Comparison of ENCODE assay signal across 27 mouse cellular contexts in the genomic region with DNA sequence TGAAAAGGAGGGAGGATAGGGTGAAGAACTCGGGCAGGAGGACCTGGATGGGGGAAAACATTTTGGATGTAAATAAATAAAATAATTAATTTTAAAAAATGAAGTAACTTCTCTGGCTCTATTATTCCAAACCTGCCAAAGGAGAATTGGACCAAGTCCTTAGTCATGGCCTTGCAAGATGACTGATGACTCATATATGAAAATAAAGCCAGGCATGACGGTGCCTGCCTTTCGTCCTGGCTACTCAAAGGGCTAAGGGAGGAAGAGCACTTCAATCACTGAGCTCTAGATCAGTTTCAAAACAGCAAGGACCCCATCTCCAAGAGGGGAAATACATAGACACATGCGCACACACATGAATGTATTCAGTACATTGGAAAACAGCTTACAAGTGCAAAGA.
A peak's percentile ranks its signal among the peaks of the same experiment; 100 is the strongest.
DNase-seq lines count a peak whose midpoint lies in the region; ATAC-seq lines count a peak whose summit lies in the region.
"Had no signal": no experiment of that assay in that cellular context is flagged by ENCODE, and none has a peak within 500 bp of the region (broad histone marks: within the 10 kb centered on the region; RNA-seq: fewer than 3 reads in every experiment).

No protein-coding gene starts in this region.

- no peaks in the 10 kb centered on the region for H3K27me3 ChIP-seq in forebrain, embryonic 11.5 days (ENCODE audit: control insufficient read depth, insufficient read depth, low read length)
- H3K27me3 ChIP-seq: CH12.LX; heart, embryonic 15.5 days; limb, embryonic 13.5 days; lung, embryonic 15.5 days; neural tube, embryonic 12.5 days had no signal

- peaks cover 2% of the 10 kb centered on the region; the same call in 1 of the 2 replicates for H3K4me1 ChIP-seq in forebrain, embryonic 11.5 days (replicated peaks; ENCODE audit: control insufficient read depth, insufficient read depth, low read length)
- H3K4me1 ChIP-seq: heart, embryonic 15.5 days; lung, embryonic 15.5 days had no signal

- H3K4me3 ChIP-seq in forebrain, embryonic 11.5 days (ENCODE audit: low read depth, low read length): no peak overlapping the region
- H3K4me3 ChIP-seq: heart, embryonic 15.5 days; layer of hippocampus, adult 2 months; limb, embryonic 13.5 days; lung, embryonic 15.5 days; midbrain, embryonic 10.5 days; myocyte; neural tube, embryonic 12.5 days had no signal

- H3K4me2 ChIP-seq in forebrain, embryonic 11.5 days (ENCODE audit: low read depth, low read length, severe bottlenecking): no peak overlapping the region
- H3K4me2 ChIP-seq: heart, embryonic 15.5 days; limb, embryonic 13.5 days; liver, embryonic 11.5 days; lung, embryonic 15.5 days; neural tube, embryonic 12.5 days had no signal

- no peaks in the 10 kb centered on the region for H3K9me3 ChIP-seq in forebrain, embryonic 11.5 days (ENCODE audit: control insufficient read depth, low read length)
- H3K9me3 ChIP-seq: heart, embryonic 15.5 days; limb, embryonic 13.5 days; lung, embryonic 15.5 days; midbrain, embryonic 10.5 days; neural tube, embryonic 12.5 days had no signal

- no peak for ATAC-seq in forebrain, embryonic 11.5 days (replicated peaks; ENCODE audit: low FRiP score)
- ATAC-seq: forebrain, embryonic 16.5 days; hindbrain, embryonic 16.5 days had no signal

- H3K36me3 ChIP-seq in forebrain, embryonic 11.5 days (ENCODE audit: control insufficient read depth, insufficient read depth, low read length): no peaks in the 10 kb centered on the region
- H3K36me3 ChIP-seq: heart, embryonic 15.5 days; limb, embryonic 13.5 days; lung, embryonic 15.5 days; neural tube, embryonic 12.5 days had no signal

- no peak overlapping the region for H3K27ac ChIP-seq in forebrain, embryonic 11.5 days (ENCODE audit: low read depth, low read length)
- H3K27ac ChIP-seq: heart, embryonic 15.5 days; layer of hippocampus, adult 2 months; limb, embryonic 13.5 days; lung, embryonic 15.5 days; neural tube, embryonic 12.5 days; stomach, postnatal 0 days had no signal

- no peak overlapping the region for H3K9ac ChIP-seq in forebrain, embryonic 11.5 days (ENCODE audit: low read length)
- H3K9ac ChIP-seq: heart, embryonic 15.5 days; limb, embryonic 13.5 days; lung, embryonic 15.5 days; neural tube, embryonic 12.5 days had no signal

- WGBS in forebrain, embryonic 11.5 days: 86% methylated on average over 4 of the region's 4 CpGs

- DNase-seq in heart, adult 18-20 months: peak; percentile 30 to 45
- DNase-seq in heart, adult 11 months: no peak
- peak; percentile 13 to 22 for DNase-seq in urinary bladder, postnatal 36 days (ENCODE audit: low spot score in 2 of 2)
- DNase-seq in urinary bladder, postnatal 10 days (ENCODE audit: low spot score): no peak
- peak; percentile 48 for DNase-seq in adrenal gland, postnatal 14 days
- DNase-seq in forebrain, embryonic 11.5 days (ENCODE audit: low spot score): no peak
- no peak for DNase-seq in embryo, embryonic 10.5 days (ENCODE audit: low spot score)
- DNase-seq: cerebellum, adult 2 months; cerebellum, postnatal 25 days; gastrocnemius, postnatal 10 days; kidney, adult 18-20 months; kidney, postnatal 36 days; right cerebral cortex, adult 18-20 months; thymus, adult 18-20 months; thymus, postnatal 36 days had no signal

Comparison
In these comparisons a context has a peak if more than half of its experiments do, and no peak if none do; other contexts are left out.
1. DNase-seq: peak in heart, adult 18-20 months (2 of 2), urinary bladder, postnatal 36 days (2 of 2) and adrenal gland, postnatal 14 days (single experiment); none in heart, adult 11 months (single experiment), urinary bladder, postnatal 10 days (single experiment), forebrain, embryonic 11.5 days (single experiment) and embryo, embryonic 10.5 days (single experiment).